Mouse (Mus musculus): ENCODE measurements around the gene Plbd2.

GRCm38 (mm10) chr5:120493873-120494395, 9.5 kb downstream of the Plbd2 start:
- no peak for TF ChIP-seq EP300 (IDR thresholded peaks at IDR 0.05; ENCODE audit: low read depth)
- TF ChIP-seq CTCF (IDR thresholded peaks at IDR 0.05; ENCODE audit: low read depth): no peak
